Mouse (Mus musculus): ENCODE measurements at regions not wholly inside any gene's neighbourhood (a gene's known extent, or its start where the extent isn't known, plus 50 kb on each side); places are given as distances from the start of the nearest gene placed in this dataset.

DNA sequence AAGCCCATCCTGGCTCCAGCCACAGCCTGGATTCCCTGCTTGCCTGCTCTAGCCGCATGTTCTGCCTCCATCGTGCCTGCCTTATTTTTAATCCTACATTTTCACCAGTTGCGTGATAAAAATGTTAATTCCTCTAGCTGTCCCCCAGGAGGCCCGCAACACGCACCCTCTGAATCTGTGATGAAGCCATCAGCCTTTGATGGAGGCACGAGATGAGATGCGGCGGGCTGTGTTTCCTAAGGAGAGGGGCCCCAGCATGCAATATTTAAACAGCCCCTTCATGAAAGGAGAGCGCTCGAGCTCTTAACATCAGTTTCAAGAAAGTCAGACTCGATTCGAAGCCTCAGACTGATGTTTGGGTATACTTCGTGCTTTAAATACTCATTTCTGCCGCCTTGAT is 76.3 kb downstream of the Nptx2 start:
- DNase-seq (ENCODE audit: low spot score), result no peak

DNA sequence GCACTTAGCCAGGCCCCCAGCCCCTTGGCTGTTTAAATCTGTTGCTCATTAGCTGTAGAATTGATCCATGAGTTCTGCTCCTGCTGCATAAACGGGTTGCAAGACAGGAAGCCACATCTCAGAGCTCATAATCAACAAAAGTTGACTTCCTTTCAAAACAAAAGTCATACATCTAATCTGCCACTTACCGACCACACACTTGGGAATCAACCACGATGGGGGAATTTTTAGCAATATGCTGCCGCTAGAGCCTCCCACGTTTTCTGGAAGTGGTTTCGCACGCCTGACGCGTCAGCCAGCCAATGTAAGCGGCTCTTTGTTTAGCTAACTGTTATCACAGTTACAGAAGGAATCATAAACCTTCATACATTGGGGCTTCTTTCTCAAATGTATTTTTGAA is 77.7 kb downstream of the Nptx2 start:
- no peak for DNase-seq (ENCODE audit: low spot score)

DNA sequence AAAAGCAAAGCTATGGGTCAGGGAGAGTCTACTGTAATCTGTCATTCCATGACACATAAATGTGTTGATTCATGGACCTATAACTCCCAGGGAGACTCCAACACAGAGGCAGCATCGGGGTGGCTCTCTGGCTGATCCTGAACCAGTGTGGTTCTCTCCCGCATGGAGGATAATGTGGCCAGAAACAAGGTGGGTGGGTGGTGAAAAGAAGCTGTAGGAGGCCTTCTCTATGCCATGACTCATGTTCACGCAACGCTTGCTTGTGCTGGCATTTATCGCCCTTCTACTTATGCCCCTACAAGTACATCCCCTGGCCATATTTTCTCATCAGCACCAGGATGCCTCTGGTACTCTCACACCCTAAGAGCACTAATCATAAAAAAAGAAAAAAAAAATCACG is 86.6 kb downstream of the Nptx2 start:
- DNase-seq (ENCODE audit: low spot score), result no peak

DNA sequence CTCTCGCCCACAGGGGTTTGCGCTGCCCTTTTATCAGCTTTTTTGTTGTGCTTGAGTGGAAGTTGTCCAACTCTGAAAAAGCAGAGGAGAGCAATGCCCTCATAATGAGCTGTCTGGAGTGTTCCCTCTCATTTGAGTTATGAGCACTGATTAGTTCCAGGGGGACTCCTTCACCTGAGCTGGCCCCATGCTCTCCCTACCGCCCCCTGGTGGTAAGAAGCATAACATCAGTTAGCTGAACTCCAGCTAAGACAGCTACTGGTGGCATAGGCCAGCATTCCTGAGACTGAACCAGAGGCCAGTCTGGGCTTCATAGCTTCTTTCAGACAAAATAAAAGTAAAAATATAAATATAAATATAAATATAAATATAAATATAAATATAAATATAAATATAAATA is 92.9 kb downstream of the Nptx2 start:
- DNase-seq (ENCODE audit: low spot score), result peak; percentile 32

DNA sequence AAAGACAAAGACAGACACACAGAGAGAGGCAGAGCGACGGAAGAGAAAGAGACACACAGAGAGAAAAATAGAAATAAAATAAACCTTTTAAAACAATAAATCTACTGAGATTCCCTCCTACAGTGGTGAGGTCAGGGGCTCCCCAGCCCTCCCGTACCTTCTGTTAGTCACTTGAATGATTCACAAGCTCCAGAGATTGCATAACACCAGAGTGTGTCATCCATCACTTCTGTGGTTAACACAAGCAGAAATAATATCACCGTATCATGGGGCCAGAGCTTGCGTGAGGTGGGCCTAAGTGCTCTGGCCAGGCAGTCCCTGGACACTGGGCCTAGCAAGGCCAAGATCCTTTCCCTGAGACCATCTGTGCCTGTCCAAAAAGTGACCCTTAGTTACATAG is 93.9 kb downstream of the Nptx2 start:
- DNase-seq (ENCODE audit: low spot score), result no peak

DNA sequence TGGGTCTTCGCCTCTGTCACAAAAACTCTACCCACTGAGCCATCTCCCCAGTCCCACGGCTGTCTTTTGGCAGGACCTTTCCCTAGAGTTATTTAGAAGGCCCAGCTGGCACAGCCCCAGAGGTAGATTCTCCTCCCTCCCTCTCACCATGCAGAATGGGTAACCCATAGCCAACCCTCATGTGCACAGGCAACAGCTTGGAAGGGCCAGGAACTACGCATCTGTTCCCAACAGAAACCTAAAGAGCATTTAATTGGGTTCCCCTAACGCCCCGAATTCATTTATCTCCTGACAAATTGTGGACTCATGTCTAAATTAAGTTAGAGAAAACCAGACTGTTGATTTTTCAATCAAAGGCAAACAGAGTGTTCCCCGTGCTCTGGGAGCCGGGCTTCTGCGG is 97.1 kb downstream of the Nptx2 start:
- DNase-seq (ENCODE audit: low spot score), result no peak

DNA sequence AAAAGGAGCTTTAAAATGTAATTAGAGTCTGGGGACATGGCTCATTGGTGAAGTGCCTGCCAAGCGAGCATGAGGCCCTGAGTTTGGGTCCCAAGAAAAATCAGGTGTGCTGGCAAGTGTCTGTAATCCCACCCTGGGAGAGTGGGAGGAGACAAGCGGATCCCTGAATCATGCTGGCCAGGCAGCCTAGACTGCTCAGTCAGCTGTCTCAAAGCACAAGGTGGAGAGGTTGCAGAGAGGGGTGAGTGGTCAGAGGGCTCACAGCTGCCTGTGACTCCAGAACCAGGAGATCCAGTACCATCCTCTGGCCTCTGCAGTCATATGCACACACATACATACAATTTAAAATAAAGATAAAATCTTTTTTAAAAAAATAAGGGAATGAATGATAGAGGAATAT is 97.7 kb downstream of the Nptx2 start:
- DNase-seq (ENCODE audit: low spot score), result no peak

DNA sequence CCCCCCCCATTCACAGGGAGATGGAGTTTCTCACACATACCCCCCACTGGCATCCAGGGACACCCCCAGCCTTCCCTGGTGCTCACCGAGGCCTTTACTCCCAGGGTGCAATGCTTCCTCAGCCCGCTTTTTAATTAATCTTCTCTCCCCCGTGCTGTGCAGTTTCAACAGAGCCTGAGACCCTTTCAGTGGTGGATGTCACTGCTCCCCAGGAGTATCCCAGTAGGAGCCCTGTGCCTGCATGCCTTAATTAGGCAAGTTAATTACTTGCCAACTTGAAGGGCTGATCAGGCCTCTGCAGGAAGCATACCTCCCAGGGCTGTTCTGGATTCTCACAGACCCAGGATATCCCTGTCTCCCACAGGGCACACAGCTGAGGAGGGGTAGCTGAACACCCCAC is 99.7 kb downstream of the Nptx2 start:
- no peak for DNase-seq (ENCODE audit: low spot score)

DNA sequence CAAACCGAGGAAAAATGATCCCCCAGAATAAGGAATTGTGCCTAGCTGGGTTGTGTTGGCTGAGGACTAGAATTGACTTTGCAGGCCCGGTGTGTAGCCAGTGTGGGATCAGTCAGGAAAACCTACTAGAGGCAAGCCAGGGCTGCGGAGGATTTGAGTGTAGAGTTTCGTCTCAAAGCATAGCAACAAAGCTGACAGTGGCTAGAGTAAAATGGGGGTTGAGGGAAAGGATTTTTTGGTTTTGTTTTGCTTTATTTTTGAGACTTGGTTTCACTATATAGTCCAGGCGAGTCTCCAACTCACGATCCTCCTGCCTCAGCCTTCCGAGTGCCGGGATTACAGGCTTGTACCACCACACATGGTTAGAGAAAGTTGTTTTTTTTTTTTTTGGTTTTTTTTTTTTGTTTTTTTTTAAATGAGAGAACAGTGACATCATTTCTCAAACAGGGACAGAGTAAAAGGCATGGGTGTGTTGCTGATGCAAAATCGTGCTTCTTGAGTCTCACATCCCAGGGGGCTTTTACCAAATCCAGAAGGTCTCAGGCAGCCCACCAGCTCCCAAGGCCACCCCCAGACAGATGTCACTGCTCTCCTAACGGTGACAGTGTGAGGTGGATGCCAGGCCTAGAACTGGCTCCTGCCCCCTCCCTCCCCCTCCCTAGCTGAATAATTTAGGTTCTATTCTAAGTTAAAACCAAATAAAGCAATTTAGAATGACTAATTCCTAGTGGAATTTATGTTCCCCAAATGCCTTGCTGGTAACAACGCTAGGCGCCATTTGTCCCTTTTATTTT is 101.8 kb downstream of the Nptx2 start:
- no peak for DNase-seq (ENCODE audit: low spot score)

DNA sequence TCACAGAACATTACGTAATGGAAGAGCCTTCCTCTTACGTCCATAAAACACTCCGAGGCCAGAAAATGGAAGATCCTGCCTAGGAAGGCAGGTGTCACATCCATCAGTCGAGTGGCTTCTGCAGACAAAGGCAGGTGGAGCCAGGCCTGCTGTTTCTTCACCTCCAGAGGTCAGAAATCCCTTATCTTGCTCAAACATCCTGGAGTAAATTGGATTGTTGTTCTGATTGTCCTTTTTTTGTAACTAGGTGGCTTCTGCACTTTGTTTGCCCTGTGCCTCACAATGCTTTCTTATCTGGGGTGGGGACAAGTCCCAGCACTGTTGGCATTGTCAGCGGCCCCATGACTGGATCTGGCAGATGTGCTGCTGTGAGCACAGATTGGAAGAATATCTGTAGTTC is 106.5 kb downstream of the Nptx2 start:
- no peak for DNase-seq (ENCODE audit: low spot score)

DNA sequence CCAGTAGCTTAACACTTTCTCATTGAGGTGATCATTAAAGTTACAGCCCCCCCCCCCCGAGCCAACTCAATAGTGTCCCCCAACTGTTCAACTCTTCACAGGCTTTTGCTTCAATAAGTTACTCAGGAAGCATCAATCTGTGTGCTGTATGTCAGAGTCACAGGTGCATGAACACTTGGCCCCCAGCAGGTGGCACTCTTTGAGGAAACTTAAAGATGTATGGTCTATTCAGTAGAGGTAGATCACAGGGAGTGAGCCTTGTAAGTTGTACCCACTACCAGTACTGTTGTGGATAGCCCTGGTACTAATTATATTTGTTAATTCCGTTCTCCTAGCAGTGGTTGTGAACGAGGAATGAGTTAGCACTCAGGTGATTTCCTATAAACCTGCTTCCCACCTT is 99.6 kb downstream of the Tmem130 start:
- DNase-seq (ENCODE audit: low spot score), result no peak

DNA sequence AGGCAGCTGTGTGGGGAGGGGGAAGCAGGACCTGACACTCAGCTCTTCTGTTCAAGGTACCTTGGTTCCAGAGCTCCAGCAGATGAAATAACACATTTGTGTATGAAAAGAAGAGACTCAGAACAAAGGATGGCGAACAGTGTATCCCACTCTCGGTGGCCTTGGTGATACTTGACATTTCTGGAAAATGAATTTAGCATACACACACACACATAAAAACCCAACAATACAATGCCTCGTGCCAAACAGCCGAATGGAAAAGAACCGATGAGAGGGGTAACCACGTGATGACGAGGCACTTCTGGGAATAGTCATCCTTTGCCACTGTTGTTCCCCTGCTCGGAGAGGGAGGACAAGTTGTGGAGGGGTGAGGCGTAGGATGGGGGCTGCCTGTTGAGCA is 97.6 kb downstream of the Tmem130 start:
- DNase-seq (ENCODE audit: low spot score), result no peak

DNA sequence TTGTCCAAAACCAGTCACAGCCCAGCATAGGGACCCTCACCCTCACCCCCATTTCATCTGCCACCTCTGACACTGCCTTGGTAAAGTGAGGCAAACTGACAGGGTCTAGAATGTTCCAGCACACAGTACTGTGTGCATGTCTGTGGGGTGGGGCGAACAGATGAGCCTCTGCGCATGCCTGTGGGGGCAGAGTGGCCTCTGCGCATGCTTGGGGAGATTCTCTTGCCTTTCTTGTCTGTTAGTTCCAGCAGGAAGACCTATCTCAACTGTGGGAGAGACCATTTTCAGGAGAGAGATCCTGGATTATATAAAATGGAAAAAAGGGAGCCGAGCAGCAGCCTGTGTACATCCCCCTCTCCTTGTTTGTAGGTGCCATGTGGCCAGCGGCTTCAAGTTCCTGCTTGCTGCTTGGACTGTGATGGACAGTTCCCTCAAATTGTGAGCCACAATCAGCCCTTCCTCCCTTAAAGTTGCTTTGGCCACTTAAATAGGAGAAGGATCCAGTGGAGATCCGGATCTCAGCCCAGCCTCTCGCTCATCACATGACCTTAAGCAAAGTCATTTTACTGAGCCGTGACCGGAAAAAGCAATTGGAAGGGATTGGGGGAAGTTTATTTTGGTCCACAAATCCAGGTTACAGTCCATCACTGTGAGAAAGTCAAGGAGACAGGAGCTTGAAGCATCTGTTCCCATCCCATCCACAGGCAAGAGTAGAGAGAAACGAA is 96.9 kb downstream of the Tmem130 start:
- no peak for DNase-seq (ENCODE audit: low spot score)

DNA sequence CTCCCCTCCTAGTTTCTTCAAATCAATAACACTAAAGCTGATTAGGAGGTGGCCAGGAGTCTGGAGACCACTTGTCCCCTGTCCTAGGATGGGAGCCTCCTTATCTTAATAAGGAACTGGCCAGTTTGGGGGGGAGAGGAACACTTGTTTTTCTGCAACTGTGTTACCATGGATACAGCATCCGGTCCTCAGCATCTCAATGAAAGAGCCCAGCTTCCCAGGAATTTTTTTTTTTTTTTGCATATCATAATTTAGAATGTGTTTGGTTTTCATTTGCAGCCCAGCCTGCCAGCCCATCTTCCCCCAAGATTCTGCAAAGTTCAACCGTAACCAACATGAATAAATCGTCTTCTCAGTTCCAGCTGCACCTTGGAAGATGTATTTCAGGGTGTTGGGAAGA is 93.6 kb downstream of the Tmem130 start:
- no peak for DNase-seq (ENCODE audit: low spot score)

DNA sequence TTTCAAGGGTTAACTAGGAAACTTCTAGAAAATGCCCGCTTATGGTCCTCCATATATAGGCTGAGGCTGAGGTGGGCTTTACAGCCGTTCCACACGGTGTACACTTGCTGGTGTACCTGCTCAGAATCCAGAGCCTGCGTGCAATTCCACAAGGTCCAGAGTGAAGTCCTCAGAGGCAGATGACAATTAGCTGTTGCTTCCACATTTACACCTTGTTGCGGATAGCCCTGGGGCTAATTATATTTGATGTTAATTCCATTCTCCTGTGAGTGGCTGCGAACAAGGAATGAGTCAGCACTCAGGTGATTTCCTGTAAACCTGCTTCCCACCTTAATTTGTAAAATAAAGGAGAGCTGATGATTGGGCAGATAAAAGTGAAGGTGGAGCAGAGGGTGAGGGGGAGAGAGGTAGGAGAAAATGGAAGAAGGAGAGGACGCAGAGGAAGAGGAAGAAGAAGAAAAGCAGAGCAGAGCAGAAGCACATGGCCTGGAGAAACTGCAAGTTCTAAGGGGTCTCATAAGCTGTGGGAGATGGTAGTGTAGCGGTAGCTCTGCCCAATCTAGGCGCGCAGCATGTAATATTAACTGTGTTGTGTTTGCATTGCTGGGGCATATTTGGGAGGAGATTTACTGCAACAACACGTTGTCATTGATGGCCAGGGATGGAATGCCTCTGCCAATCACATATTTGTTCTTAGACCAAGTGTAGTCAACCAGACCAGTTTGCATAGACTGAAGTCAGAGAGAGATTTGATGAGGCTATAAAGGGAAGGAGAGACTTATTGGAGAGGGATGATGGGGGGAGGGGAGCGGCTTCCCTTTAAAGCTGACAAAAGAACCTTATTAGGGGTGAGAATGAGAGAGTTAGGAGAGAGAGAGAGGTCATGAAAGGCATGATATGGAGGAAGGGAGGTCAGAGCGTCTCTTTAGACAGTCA is 82.5 kb downstream of the Tmem130 start:
- DNase-seq (ENCODE audit: low spot score), result no peak

DNA sequence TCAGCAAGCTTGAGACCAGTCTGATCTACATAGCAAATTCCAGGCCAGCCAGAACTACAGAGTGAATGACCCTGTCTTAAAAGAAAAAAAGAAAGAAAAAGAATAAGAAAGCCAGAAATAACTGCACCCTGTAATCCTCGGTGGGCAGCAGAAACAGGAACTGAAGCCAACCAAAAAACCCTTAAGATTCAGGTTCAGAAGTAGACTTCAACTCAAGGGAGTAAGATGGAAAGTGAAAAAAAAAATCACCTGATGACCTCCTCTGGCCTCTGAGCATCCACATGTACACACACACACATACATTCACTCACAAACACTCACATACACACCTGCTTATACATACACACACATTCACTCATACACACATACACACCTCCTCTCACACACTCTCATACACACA is 77.4 kb downstream of the Tmem130 start:
- DNase-seq (ENCODE audit: low spot score), result no peak
